Mouse (Mus musculus) skeletal muscle tissue, adult 2 months (tissue): ENCODE data around the gene Zfp524.

ENCODE experiments used
- DNase-seq: peaks from one replicate; pipeline ENCODE4 v3.0.0-alpha.2; 2012; ENCODE audit warnings: low read depth, low spot score

Gene Zfp524

DNA sequence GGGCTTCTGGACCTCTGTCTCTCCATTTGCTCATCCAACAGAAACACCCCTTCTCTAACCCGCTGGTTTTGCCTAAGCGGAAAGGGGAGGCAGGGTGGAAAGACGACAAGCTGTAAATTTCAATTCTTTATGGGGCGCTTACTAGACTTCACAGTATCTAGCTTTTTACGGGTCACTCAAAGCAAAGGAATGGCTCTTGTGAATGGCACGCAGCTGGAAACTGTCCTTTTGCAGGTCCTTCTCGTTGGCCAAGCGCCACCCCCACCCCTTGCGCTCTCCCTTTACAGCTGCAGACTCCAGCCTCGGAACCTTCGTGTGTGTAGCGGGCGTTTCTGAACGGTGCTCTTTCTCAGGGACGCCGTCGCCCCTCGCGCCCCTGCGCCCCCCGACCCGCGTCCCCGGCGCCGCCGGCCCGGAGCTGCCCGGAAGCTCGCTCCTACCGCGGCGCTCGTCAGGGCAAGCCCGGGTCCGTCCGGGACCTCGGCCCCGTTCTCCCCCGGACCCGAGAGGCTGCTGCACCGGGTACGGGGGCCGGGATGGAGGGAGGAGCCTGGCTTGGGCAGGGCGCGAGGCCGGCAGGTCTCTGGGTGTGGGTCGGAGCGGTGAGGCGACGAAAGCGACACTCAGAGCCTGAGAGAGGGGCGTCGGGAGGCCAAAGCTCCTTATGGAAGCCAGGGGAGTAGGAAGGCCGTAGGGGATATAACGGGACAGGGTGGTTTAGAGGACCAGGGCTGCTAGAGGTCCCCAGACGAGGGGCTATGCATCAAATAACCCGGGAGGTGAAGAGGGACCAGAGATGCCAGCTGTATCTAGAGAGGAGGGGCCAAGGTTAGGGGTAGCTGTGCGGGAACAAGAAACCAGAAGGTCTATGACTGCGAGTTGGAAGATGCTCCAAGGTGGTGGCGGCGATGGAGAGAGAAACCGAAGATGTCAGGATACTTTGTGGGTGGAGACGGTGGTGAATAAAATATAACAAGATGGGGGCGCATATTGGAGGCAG, 37.3 kb downstream of the Zfp524 start, which contains the start of gene Zfp580:
TSS of gene Zfp580 (plus strand) at position 346 of the 1,000 bp plus-strand sequence.
- peak; percentile 35 for DNase-seq

- DNase-seq, result no peak
Measured at GRCm38 (mm10) chr7:5052438-5052837, 38.2 kb downstream of the Zfp524 start.

- no peak for DNase-seq
Measured at GRCm38 (mm10) chr7:5052931-5053343, 38.7 kb downstream of the Zfp524 start.

GRCm38 (mm10) chr7:5053456-5054179, 39.4 kb downstream of the Zfp524 start:
- DNase-seq, result no peak

DNA sequence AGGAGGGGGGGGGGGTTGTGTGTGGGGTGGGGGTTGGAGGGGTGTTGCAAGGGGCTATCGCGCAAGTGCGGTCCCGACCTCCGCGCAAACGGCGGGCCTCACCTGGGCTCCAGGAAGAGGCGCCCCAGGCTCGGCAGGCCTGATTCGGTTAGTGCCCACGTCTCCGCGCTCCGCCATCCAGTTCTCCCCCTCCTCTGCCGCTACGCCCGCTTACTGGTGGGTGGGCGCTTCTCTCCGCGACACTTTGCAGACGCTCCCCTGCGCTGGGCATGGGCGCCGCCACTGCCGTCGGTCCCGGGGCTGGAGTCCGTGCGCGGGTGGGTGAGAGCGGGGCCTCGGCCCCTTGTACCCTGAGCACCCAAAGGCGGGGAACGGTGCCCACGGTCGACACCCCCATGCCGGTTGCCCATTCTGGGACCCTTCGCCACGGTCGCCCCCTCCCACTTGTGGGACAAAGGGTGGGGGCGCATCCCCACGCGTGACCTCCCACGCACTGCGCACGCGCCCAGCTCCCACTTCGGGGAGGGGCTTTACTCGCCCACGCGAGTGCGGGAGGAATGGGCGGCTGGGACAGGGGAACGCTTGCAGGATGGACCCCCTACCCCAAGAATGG, 42.5 kb downstream of the Zfp524 start:
- no peak for DNase-seq

DNA sequence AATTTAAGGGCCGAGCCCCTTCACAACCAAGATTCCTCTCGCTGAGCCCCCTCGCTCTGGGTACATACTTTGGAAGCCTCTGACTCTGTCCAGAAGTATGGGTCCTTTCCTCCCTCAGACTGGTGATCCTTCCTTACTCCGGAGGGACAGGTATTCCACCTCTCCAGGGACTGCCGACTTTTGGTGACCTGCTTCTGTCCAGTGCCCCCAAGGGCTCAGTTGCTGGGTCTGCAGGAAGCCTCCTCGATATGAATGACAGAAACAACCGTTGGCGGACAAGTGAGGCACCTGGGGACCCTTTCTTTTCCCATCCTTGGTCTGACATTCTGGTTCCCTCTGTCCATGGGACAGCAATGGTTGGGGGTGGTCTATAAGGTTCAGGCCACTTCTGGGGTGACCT, 43.2 kb downstream of the Zfp524 start:
- no peak for DNase-seq

DNA sequence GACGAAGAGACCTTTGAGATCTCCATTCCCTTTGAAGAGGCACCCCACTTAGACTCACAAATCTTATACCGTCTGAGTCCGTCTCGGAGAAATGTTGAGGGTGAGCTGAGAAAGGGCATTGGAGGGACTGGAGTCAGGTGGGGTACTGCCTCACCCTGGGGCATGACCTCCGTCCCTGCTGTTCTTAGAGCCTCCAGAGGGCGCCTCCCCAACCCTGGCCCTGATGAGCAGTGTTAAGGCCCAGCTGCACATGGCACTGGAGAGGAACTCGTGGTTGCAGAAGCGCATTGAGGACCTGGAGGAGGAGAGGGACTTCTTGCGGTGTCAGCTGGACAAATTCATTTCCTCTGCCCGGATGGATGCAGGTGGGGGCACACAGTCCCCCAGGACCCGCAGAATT, 43.6 kb downstream of the Zfp524 start:
- no peak for DNase-seq

- DNase-seq, result no peak
Measured at GRCm38 (mm10) chr7:5058631-5059030, 44.4 kb downstream of the Zfp524 start.

DNA sequence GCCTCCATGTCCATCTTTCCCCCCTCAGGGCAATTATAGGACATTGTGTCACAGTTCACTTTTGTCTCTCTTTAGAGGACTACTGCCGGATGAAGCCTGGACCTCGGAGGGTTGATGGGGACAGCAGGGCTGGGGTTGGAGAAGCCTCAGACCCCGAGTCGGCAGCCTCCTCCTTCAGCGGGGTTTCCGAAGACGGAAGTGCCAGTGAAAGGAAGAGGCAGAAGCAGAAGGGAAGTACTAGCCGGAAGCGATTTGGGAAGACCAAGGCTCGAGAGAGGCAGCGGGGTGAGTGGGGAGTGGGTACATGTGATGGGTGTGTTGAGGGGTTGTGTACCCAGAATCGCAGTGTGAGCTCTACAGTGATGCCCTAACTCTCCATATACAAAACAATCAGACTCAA, 45.2 kb downstream of the Zfp524 start:
- no peak for DNase-seq

GRCm38 (mm10) chr7:5060239-5060731, 46.1 kb downstream of the Zfp524 start:
- peak; percentile 71 for DNase-seq

- DNase-seq, result peak; percentile 98
Measured at GRCm38 (mm10) chr7:5060944-5061773, 46.9 kb downstream of the Zfp524 start.

DNA sequence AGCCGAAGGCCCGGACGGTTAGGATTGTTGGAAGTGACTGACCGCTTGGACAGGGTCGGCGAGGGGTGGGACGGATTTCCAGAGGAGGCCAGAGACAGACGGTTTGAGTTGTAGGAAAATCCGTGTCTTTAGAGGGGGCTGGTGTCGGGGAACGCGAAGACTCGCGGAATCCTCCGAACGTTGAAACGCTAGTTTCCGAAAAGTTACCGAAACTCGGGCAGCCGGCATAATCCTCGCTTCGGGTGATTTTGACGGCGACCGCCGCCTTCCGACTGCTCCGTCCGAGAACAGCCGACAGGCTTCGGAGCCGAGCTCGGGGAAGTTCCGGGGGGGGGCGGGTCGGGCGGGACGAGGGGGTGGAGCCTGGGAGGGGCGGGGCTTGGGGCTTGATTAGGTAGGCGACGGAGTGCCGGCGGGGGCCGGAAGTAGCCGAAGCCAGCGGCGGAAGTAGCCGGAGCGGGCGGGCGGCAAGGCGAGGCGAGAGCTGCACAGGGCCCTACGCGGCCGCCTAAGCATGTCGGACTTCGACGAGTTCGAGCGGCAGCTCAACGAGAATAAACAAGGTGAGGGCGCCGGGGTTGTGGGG, 47.7 kb downstream of the Zfp524 start, which contains the start of gene U2af2:
TSS of gene U2af2 (plus strand) at position 370 of the 586 bp plus-strand sequence.
- DNase-seq, result peak; percentile 92

DNA sequence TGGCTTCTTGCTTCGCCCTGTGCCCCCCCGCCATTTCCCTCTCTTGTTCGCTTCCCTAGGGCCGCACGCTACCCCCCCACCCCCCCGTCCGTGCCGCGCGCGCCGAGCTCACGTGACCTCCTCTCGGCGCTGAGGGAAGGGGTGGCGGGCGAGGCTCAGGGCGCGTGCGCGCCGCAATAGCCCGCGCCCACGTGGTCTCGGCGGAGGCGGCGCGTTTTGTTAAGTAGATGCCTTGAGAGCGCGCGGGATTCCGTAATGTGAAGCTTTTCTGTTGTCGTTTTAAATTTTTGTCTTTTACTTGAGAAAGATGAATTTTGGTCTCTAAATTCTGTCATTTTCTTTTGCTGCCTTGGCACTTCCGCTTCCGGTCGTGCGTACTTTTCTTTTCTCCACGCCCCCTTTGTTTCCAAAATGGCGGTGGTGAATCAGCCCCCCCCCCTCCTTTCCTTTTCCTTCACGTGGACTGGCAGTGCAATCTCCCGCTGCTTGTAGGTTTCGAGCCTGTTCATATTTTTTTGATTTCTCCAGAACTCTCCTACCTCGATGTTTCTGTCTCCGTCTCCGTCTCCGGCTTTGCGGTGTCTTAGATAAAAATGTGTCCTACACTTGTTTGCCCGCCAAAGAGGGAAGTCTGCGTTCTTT, 48.3 kb downstream of the Zfp524 start:
- peak; percentile 79 for DNase-seq

DNA sequence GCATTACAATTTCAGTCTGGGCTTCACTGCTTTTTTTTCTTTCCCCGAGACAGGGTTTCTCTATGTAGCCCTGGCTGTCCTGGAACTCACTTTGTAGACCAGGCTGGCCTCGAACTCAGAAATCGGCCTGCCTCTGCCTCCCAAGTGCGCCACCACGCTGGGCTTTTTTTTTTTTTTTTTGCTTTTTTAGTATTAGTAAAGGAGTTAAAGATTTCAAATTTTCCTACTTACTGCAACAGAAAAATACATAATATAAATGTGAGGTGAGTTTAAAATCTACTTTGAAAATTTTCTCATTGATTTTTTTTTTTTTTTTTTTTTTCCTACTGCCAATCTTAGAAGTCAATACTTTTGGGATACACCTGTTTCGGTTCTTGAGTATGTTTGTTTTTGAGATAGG, 50.7 kb downstream of the Zfp524 start:
- no peak for DNase-seq
